Mouse (Mus musculus): ENCODE data around the gene Borcs8.

DNA sequence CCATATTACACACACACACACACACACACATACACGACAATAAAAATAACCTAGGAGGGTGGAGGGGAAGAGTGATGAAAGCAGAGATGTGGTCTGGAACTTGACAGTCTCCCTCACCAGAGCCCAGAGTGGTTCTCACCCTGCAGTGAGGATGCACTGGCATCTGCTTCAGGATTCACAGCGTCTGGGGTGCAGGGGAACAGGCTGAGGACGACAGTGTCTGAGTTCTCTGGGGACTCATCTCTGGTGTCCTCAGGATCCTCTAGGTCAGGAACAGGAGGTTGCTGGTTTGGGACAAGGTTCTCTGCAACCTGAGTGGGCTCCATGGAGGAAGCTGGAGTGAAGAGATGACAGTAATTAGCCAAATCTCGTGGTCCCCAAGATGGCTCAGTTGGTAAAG, 1.4 kb upstream of the Borcs8 start:
- TF ChIP-seq CTCF (IDR thresholded peaks at IDR 0.05; ENCODE audit: borderline replicate concordance, insufficient read depth, low read depth, low read length) = no peak
- TF ChIP-seq POLR2A (IDR thresholded peaks at IDR 0.05; ENCODE audit: borderline replicate concordance, insufficient read depth, low read length) = no peak

Measured in cerebellum, adult 2 months (tissue).